8 mouse cellular contexts compared by ENCODE assay signal in genomic region chr16:92445377-92445776, GRCm38 (mm10). TPM values are rescaled to one million over a fixed set of nuclear protein-coding genes. Genes with fewer than 3 reads are reported as not detected.
DNase-seq lines count a peak whose midpoint lies in the region; ATAC-seq and TF ChIP-seq lines count a peak whose summit lies in the region.

No protein-coding gene starts in this region.

- no peak overlapping the region for H3K9ac ChIP-seq in liver, embryonic 12.5 days

- no peak for TF ChIP-seq POLR2A in cortical plate, adult 2 months (IDR thresholded peaks at IDR 0.05; ENCODE audit: extremely low read depth, insufficient read depth, low read length)

- no peaks in the 10 kb centered on the region for H3K27me3 ChIP-seq in liver, embryonic 12.5 days (replicated peaks)

- TF ChIP-seq CTCF in cortical plate, adult 2 months (IDR thresholded peaks at IDR 0.05; ENCODE audit: extremely low read depth, insufficient read depth, low read length) = peak; percentile 58

- H3K4me1 ChIP-seq in liver, embryonic 12.5 days = peaks cover 25% of the 10 kb centered on the region; the same call in 1 of the 2 replicates
- H3K4me1 ChIP-seq in cortical plate, adult 2 months (ENCODE audit: control insufficient read depth, insufficient read depth, low read length) = peaks cover 8% of the 10 kb centered on the region

- no peaks in the 10 kb centered on the region for H3K9me3 ChIP-seq in liver, embryonic 12.5 days (replicated peaks)

- peaks cover 6% of the 10 kb centered on the region; the same call in 1 of the 2 replicates for H3K36me3 ChIP-seq in liver, embryonic 12.5 days

- no peak overlapping the region for H3K4me2 ChIP-seq in liver, embryonic 12.5 days

- peak; percentile 18 to 36 for DNase-seq in adrenal gland, postnatal 36 days
- DNase-seq in adrenal gland, postnatal 25 days = no peak
- peak; percentile 40 for DNase-seq in liver
- no peak for DNase-seq in urinary bladder, postnatal 4 days (ENCODE audit: low spot score in 2 of 2)
- no peak for DNase-seq in testis, postnatal 14 days (ENCODE audit: low spot score)

- 58% methylated on average over 10 of the region's 10 CpGs for WGBS in liver, embryonic 12.5 days (ENCODE audit: insufficient replicate concordance)

- no peak overlapping the region for H3K4me3 ChIP-seq in liver, embryonic 12.5 days
- no peak overlapping the region for H3K4me3 ChIP-seq in cortical plate, adult 2 months (ENCODE audit: insufficient read depth, low read length)

- ATAC-seq in liver, embryonic 12.5 days = no peak
- 0 out of 2 replicates have a peak, but pooled peaks have one; percentile 20 for ATAC-seq in megakaryocyte, adult 5-6 weeks (ENCODE audit: poor library complexity, severe bottlenecking)

- H3K27ac ChIP-seq in liver, embryonic 12.5 days = no peak overlapping the region
- H3K27ac ChIP-seq in cortical plate, adult 2 months (ENCODE audit: insufficient read depth, low read length) = no peak overlapping the region

RNA-seq across cellular contexts. Expression of gene Rcan1, which starts 25.3 kb away (rescaled TPM):
- total RNA-seq in adrenal gland, postnatal 36 days (2021) = 10 to 100 TPM; 18.3 to 22.5 TPM
- total RNA-seq in adrenal gland, postnatal 25 days (2021) = 14.7 and 16.2 TPM in 2 replicates
- polyA plus RNA-seq in liver, embryonic 12.5 days (2016; fragmentation: Nextera tagmentation; extraction: Ambion mirVana) = 14.3 and 15.9 TPM in 2 replicates
- 50.0 and 50.9 TPM in 2 replicates for polyA plus RNA-seq in cortical plate, adult 2 months (2012; rRNA removed)
- 8.6 and 8.8 TPM in 2 replicates for total RNA-seq in megakaryocyte, adult 5-6 weeks (2015)
- 8.8 and 11.5 TPM in 2 replicates for total RNA-seq in megakaryocyte, adult 5-6 weeks (2017)

RNA-seq across cellular contexts. Expression of gene Clic6, which starts 40.2 kb away (rescaled TPM):
- total RNA-seq in adrenal gland, postnatal 36 days (2021) = under 1 TPM; 0.13 to 0.23 TPM
- not detected in 2 replicates for total RNA-seq in adrenal gland, postnatal 25 days (2021)
- 1.3 and 1.7 TPM in 2 replicates for polyA plus RNA-seq in liver, embryonic 12.5 days (2016; fragmentation: Nextera tagmentation; extraction: Ambion mirVana)
- 0.38 and 1.5 TPM in 2 replicates for polyA plus RNA-seq in cortical plate, adult 2 months (2012; rRNA removed)
- not detected in 2 replicates for total RNA-seq in megakaryocyte, adult 5-6 weeks (2015)
- total RNA-seq in megakaryocyte, adult 5-6 weeks (2017) = not detected in 2 replicates

Comparison
In these comparisons a context has a peak if more than half of its experiments do, and no peak if none do; other contexts are left out.
1. DNase-seq: peak in adrenal gland, postnatal 36 days (2 of 2) and liver (single experiment); none in adrenal gland, postnatal 25 days (single experiment), urinary bladder, postnatal 4 days (0 of 2) and testis, postnatal 14 days (single experiment).